Mouse (Mus musculus) thymus, postnatal 0 days (tissue): ENCODE data around the gene Krtap10-4. TPM values are rescaled to one million over a fixed set of nuclear protein-coding genes. Genes with fewer than 3 reads are reported as not detected.
"Not testable (repeated sequence)": the region's sequence is repeated elsewhere in the genome, so short reads cannot be mapped to it uniquely, and the experiment has no call there.

Experiments used
- DNase-seq: peaks from one replicate; pipeline ENCODE4 v3.0.0-alpha.2; 2015; ENCODE audit warnings: low spot score
- polyA plus RNA-seq: library from polyadenylated mRNA; unstranded; fragments of >200 nt; fragmentation: Nextera tagmentation; extraction: Ambion mirVana; gene quantifications from 2 replicates; pipeline ENCODE4 v1.2.1, GENCODE M21; 2015

Gene Krtap10-4
- polyA plus RNA-seq, 1 experiment from 2014 or later = not detected

GRCm38 (mm10) chr10:77788621-77789020, 38.3 kb downstream of the Krtap10-4 start:
- no peak for DNase-seq

GRCm38 (mm10) chr10:77787876-77788275, 39.0 kb downstream of the Krtap10-4 start, which contains the start of gene Gm7137:
Gm7137 (minus strand) TSS chr10:77788200.
- not testable (repeated sequence) for DNase-seq

DNA sequence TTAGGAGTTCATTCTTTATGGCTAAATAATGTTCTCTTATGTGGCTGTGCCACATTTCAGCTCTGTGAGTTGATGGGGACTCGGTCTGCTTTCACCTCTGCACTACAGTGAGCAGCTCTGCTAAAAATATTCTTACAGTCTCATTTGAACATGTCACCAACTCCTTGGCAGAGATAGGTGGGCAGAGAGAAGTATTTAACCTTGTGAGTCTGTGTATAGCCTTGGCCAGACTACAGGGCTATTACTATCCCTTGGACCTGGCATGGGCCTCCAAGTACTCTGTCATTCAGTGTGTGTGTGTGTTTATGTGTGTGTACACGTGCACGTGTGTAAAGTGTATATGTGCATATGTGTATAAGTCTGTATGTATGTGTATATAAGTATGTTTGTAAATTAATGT, 43.5 kb downstream of the Krtap10-4 start:
- DNase-seq = not testable (repeated sequence)

DNA sequence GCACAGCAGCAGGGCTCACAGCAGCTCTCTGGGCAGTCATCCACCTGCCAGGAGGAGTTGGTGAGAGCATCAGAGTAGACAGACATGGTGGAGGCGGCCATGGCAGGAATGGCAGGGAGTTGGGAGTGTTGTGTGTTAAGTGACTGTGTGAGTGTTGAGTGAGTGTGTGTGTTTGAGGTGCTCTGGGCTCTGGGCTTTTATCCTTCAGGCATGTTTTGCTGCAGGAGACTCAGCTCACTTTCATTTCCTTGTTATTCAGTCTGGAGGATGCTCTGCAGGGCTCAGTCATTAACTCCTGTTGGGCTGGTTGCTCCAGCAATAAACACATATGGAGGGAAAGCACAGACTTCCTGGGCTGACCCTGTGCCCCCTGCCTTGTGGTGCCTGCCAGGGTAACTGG, 44.5 kb downstream of the Krtap10-4 start, which contains the start of gene Gm3250:
TSS of gene Gm3250 (minus strand) at position 101 of the 400 bp plus-strand sequence.
- DNase-seq = not testable (repeated sequence)

DNA sequence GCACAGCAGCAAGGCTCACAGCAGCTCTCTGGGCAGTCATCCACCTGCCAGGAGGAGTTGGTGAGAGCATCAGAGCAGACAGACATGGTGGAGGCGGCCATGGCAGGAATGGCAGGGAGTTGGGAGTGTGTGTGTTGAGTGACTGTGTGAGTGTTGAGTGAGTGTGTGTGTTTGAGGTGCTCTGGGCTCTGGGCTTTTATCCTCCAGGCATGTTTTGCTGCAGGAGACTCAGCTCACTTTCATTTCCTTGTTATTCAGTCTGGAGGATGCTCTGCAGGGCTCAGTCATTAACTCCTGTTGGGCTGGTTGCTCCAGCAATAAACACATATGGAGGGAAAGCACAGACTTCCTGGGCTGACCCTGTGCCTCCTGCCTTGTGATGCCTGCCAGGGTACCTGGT, 50.1 kb downstream of the Krtap10-4 start, which contains the start of gene Gm7138:
TSS of gene Gm7138 (minus strand) at position 101 of the 400 bp plus-strand sequence.
- DNase-seq = not testable (repeated sequence)

Other genes starting within 250 kb of the Krtap10-4 start
- 79.8 and 85.6 TPM in 2 replicates for gene Pttg1ip, start 245.4 kb downstream of the Krtap10-4 start, polyA plus RNA-seq
- gene Sumo3, start 221.0 kb downstream of the Krtap10-4 start, polyA plus RNA-seq = 251 and 259 TPM in 2 replicates
- 9.2 and 23.4 TPM in 2 replicates for gene Gm49325, start 220.9 kb downstream of the Krtap10-4 start, polyA plus RNA-seq
- gene Ube2g2, start 204.8 kb downstream of the Krtap10-4 start, polyA plus RNA-seq = 67.9 and 69.8 TPM in 2 replicates
- gene Tspear, start 140.5 kb downstream of the Krtap10-4 start, polyA plus RNA-seq = 0.77 and 0.84 TPM in 2 replicates
- gene Gm19402, start 136.3 kb downstream of the Krtap10-4 start, polyA plus RNA-seq = not detected in 2 replicates
- gene Gm9508, start 129.9 kb downstream of the Krtap10-4 start, polyA plus RNA-seq = not detected in 2 replicates
- gene Gm10272, start 120.5 kb downstream of the Krtap10-4 start, polyA plus RNA-seq = not detected in 2 replicates
- not detected in 2 replicates for gene Gm10024, start 115.6 kb downstream of the Krtap10-4 start, polyA plus RNA-seq
- not detected in 2 replicates for gene Gm10142, start 111.3 kb downstream of the Krtap10-4 start, polyA plus RNA-seq
- gene Krtap12-1, start 106.5 kb downstream of the Krtap10-4 start, polyA plus RNA-seq = not detected in 2 replicates
- not detected in 2 replicates for gene Gm10100, start 100.6 kb downstream of the Krtap10-4 start, polyA plus RNA-seq
- not detected in 2 replicates for gene Gm18596, start 84.5 kb downstream of the Krtap10-4 start, polyA plus RNA-seq
- not detected in 2 replicates for gene Gm9736, start 75.7 kb downstream of the Krtap10-4 start, polyA plus RNA-seq
- not detected in 2 replicates for gene Gm3233, start 67.4 kb downstream of the Krtap10-4 start, polyA plus RNA-seq
- gene Gm3238, start 55.8 kb downstream of the Krtap10-4 start, polyA plus RNA-seq = not detected in 2 replicates
- not detected in 2 replicates for gene Gm7138, start 50.2 kb downstream of the Krtap10-4 start, polyA plus RNA-seq
- not detected in 2 replicates for gene Gm3250, start 44.6 kb downstream of the Krtap10-4 start, polyA plus RNA-seq
- gene Gm7137, start 38.9 kb downstream of the Krtap10-4 start, polyA plus RNA-seq = not detected in 2 replicates
- gene Gm9639, start 32.0 kb downstream of the Krtap10-4 start, polyA plus RNA-seq = not detected in 2 replicates
- gene Gm19668, start 28.0 kb downstream of the Krtap10-4 start, polyA plus RNA-seq = not detected in 2 replicates
- not detected in 2 replicates for gene Gm9507, start 15.3 kb downstream of the Krtap10-4 start, polyA plus RNA-seq
- gene Gm2696, start 12.4 kb downstream of the Krtap10-4 start, polyA plus RNA-seq = not detected in 2 replicates
- gene Krtap10-10, start 8.9 kb upstream of the Krtap10-4 start, polyA plus RNA-seq = not detected in 2 replicates
- gene Gm36176, start 19.7 kb upstream of the Krtap10-4 start, polyA plus RNA-seq = not detected in 2 replicates
- not detected in 2 replicates for gene Gm10318, start 25.8 kb upstream of the Krtap10-4 start, polyA plus RNA-seq
- gene Gm3285, start 34.9 kb upstream of the Krtap10-4 start, polyA plus RNA-seq = not detected in 2 replicates
- 1.2 TPM in 2 replicates for gene Lrrc3, start 75.4 kb upstream of the Krtap10-4 start, polyA plus RNA-seq
- gene Trpm2, start 143.5 kb upstream of the Krtap10-4 start, polyA plus RNA-seq = 18.1 and 21.8 TPM in 2 replicates
- gene 1810043G02Rik, start 151.4 kb upstream of the Krtap10-4 start, polyA plus RNA-seq = 20.9 and 21.0 TPM in 2 replicates
- gene Pfkl, start 183.0 kb upstream of the Krtap10-4 start, polyA plus RNA-seq = 41.1 and 45.5 TPM in 2 replicates
- 0.69 and 1.1 TPM in 2 replicates for gene Dnmt3l, start 214.9 kb upstream of the Krtap10-4 start, polyA plus RNA-seq
- 8.8 and 10.1 TPM in 2 replicates for gene Aire, start 216.5 kb upstream of the Krtap10-4 start, polyA plus RNA-seq
- gene Icosl, start 242.2 kb upstream of the Krtap10-4 start, polyA plus RNA-seq = 6.2 and 6.7 TPM in 2 replicates